8 mouse cellular contexts compared by ENCODE assay signal in the genomic region with DNA sequence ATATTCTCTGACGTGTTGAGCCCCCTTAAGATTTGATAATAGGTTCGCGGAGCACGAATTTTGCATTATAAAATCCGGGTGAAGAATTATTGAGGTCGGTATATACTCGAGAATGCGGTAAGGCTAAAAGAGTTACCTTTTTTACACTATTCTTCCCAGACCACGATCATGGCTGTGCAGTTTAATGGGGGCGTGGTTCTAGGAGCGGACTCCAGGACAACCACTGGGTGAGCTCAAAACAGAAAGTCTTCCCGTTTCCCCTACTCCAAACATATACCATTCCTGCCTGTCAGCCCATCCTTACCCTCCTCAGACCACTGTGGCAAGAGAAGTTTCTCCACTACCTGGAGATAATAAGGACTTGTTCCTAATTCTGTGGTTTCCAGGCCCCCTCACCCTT. TPM values are rescaled to one million over a fixed set of nuclear protein-coding genes. Genes with fewer than 3 reads are reported as not detected.
DNase-seq lines count a peak whose midpoint lies in the region; ATAC-seq and TF ChIP-seq lines count a peak whose summit lies in the region.

No protein-coding gene starts in this region.

- 2% methylated on average over 12 of the region's 12 CpGs for WGBS in kidney, embryonic 16.5 days
- WGBS in bone marrow, adult 2 months, result 2% methylated on average over 12 of the region's 12 CpGs
- under 1% methylated on average over 12 of the region's 12 CpGs for WGBS in hindbrain, embryonic 13.5 days
- WGBS in midbrain, embryonic 14.5 days, result 1% methylated on average over 12 of the region's 12 CpGs

- H3K4me3 ChIP-seq in kidney, embryonic 16.5 days (ENCODE audit: low read length), result peak overlapping the region; percentile 74
- H3K4me3 ChIP-seq in bone marrow, adult 2 months (replicated peaks; ENCODE audit: control insufficient read depth, low read depth, low read length), result peak overlapping the region; percentile 84
- H3K4me3 ChIP-seq in hindbrain, embryonic 13.5 days, result peak overlapping the region; percentile 55
- H3K4me3 ChIP-seq in midbrain, embryonic 14.5 days (replicated peaks; ENCODE audit: low read depth, low read length), result peak overlapping the region; percentile 63

- H3K27me3 ChIP-seq in kidney, embryonic 16.5 days (ENCODE audit: insufficient read depth, low read length), result no peaks in the 10 kb centered on the region
- 0 out of 2 replicates have a peak, but pooled peaks cover 2% of the 10 kb centered on the region for H3K27me3 ChIP-seq in hindbrain, embryonic 13.5 days
- no peaks in the 10 kb centered on the region for H3K27me3 ChIP-seq in midbrain, embryonic 14.5 days (ENCODE audit: control insufficient read depth, insufficient read depth, low read length)

- TF ChIP-seq CTCF in bone marrow, adult 2 months (IDR thresholded peaks at IDR 0.05; ENCODE audit: control insufficient read depth, insufficient read depth, low read length), result no peak

- H3K27ac ChIP-seq in kidney, embryonic 16.5 days (ENCODE audit: low read length), result no peak overlapping the region
- no peak overlapping the region for H3K27ac ChIP-seq in bone marrow, adult 2 months (ENCODE audit: control insufficient read depth, insufficient read depth, low read depth, low read length, poor library complexity)
- H3K27ac ChIP-seq in hindbrain, embryonic 13.5 days, result peak overlapping the region; percentile 62; the same call in 1 of the 2 replicates
- peak overlapping the region; percentile 46; the same call in 1 of the 2 replicates for H3K27ac ChIP-seq in midbrain, embryonic 14.5 days (replicated peaks; ENCODE audit: low read depth, low read length)

- H3K4me1 ChIP-seq in kidney, embryonic 16.5 days (ENCODE audit: insufficient read depth, low read length), result peaks cover 12% of the 10 kb centered on the region; the same call in 1 of the 2 replicates
- H3K4me1 ChIP-seq in bone marrow, adult 2 months (ENCODE audit: control insufficient read depth, insufficient read depth, low read length), result no peaks in the 10 kb centered on the region; the same call in 1 of the 2 replicates
- H3K4me1 ChIP-seq in hindbrain, embryonic 13.5 days (replicated peaks), result peaks cover 13% of the 10 kb centered on the region
- peaks cover 7% of the 10 kb centered on the region; the same call in 1 of the 2 replicates for H3K4me1 ChIP-seq in midbrain, embryonic 14.5 days (ENCODE audit: control insufficient read depth, insufficient read depth, low read length)

- DNase-seq in kidney, adult 18-20 months, result no peak
- peak; percentile 28 for DNase-seq in midbrain, embryonic 14.5 days
- DNase-seq in kidney, postnatal 10 days, result no peak
- no peak for DNase-seq in left cerebral cortex, adult 18-20 months (ENCODE audit: low spot score in 2 of 2)

- H3K36me3 ChIP-seq in kidney, embryonic 16.5 days (ENCODE audit: insufficient read depth, low read length), result peaks cover 31% of the 10 kb centered on the region
- peaks cover 36% of the 10 kb centered on the region for H3K36me3 ChIP-seq in hindbrain, embryonic 13.5 days
- peaks cover 28% of the 10 kb centered on the region for H3K36me3 ChIP-seq in midbrain, embryonic 14.5 days (ENCODE audit: control insufficient read depth, insufficient read depth, low read length)

- H3K4me2 ChIP-seq in kidney, embryonic 16.5 days (replicated peaks; ENCODE audit: low read depth, low read length), result peak overlapping the region; percentile 69
- peak overlapping the region; percentile 75 for H3K4me2 ChIP-seq in hindbrain, embryonic 13.5 days
- H3K4me2 ChIP-seq in midbrain, embryonic 14.5 days (ENCODE audit: low read length), result peak overlapping the region; percentile 85

- ATAC-seq in kidney, embryonic 16.5 days (ENCODE audit: low FRiP score, low TSS enrichment), result peak; percentile 40; the same call in 1 of the 2 replicates
- ATAC-seq in hindbrain, embryonic 13.5 days (ENCODE audit: low FRiP score), result peak; percentile 52; the same call in 1 of the 2 replicates
- peak; percentile 9; the same call in 1 of the 2 replicates for ATAC-seq in midbrain, embryonic 14.5 days (ENCODE audit: low FRiP score, low TSS enrichment)
- no peak for ATAC-seq in activated CD4-positive, CD25-positive, alpha-beta regulatory T cell, adult 4 months

- peak overlapping the region; percentile 80 for H3K9ac ChIP-seq in kidney, embryonic 16.5 days (replicated peaks; ENCODE audit: low read length)
- peak overlapping the region; percentile 80 for H3K9ac ChIP-seq in hindbrain, embryonic 13.5 days
- peak overlapping the region; percentile 66 for H3K9ac ChIP-seq in midbrain, embryonic 14.5 days (replicated peaks; ENCODE audit: low read length)

- no peak for TF ChIP-seq POLR2A in bone marrow, adult 2 months (IDR thresholded peaks at IDR 0.05; ENCODE audit: borderline replicate concordance, control insufficient read depth, low read depth, low read length)

- no peaks in the 10 kb centered on the region for H3K9me3 ChIP-seq in kidney, embryonic 16.5 days (ENCODE audit: low read length)
- H3K9me3 ChIP-seq in hindbrain, embryonic 13.5 days, result no peaks in the 10 kb centered on the region
- H3K9me3 ChIP-seq in midbrain, embryonic 14.5 days (ENCODE audit: control insufficient read depth, low read length), result no peaks in the 10 kb centered on the region

RNA-seq across cellular contexts. Expression of gene Psmb6, which starts 0.6 kb away (rescaled TPM):
- polyA plus RNA-seq in kidney, embryonic 16.5 days (2015; fragmentation: Nextera tagmentation; extraction: Ambion mirVana), result 789 and 872 TPM in 2 replicates
- 90.4 and 129 TPM in 2 replicates for polyA plus RNA-seq in bone marrow, adult 2 months (2011; ENCODE audit: insufficient read depth, insufficient read length, low replicate concordance, missing spikeins)
- polyA plus RNA-seq in hindbrain, embryonic 13.5 days (2015; fragmentation: Nextera tagmentation; extraction: Ambion mirVana), result 802 and 803 TPM in 2 replicates
- 744 and 849 TPM in 2 replicates for polyA plus RNA-seq in midbrain, embryonic 14.5 days (2014; fragmentation: Nextera tagmentation; extraction: Ambion mirVana)
- 100 to 1,000 TPM; 353 to 460 TPM for polyA plus RNA-seq in activated CD4-positive, CD25-positive, alpha-beta regulatory T cell, adult 4 months (2017; shearing (Covaris generic))
- total RNA-seq in left cerebral cortex, adult 18-20 months (2021), result 100 to 1,000 TPM; 184 to 189 TPM

RNA-seq across cellular contexts. Expression of gene Gltpd2, which starts 6.7 kb away (rescaled TPM):
- 0.51 and 0.62 TPM in 2 replicates for polyA plus RNA-seq in kidney, embryonic 16.5 days (2015; fragmentation: Nextera tagmentation; extraction: Ambion mirVana)
- not detected in 2 replicates for polyA plus RNA-seq in bone marrow, adult 2 months (2011; ENCODE audit: insufficient read depth, insufficient read length, low replicate concordance, missing spikeins)
- polyA plus RNA-seq in hindbrain, embryonic 13.5 days (2015; fragmentation: Nextera tagmentation; extraction: Ambion mirVana), result 0.25 and 0.29 TPM in 2 replicates
- 0.42 and 0.64 TPM in 2 replicates for polyA plus RNA-seq in midbrain, embryonic 14.5 days (2014; fragmentation: Nextera tagmentation; extraction: Ambion mirVana)
- not detected for polyA plus RNA-seq in activated CD4-positive, CD25-positive, alpha-beta regulatory T cell, adult 4 months (2017; shearing (Covaris generic))
- total RNA-seq in left cerebral cortex, adult 18-20 months (2021), result not detected

RNA-seq across cellular contexts. Expression of gene Gm40193, which starts 7.0 kb away (rescaled TPM):
- polyA plus RNA-seq in kidney, embryonic 16.5 days (2015; fragmentation: Nextera tagmentation; extraction: Ambion mirVana), result not detected in 2 replicates
- polyA plus RNA-seq in bone marrow, adult 2 months (2011; ENCODE audit: insufficient read depth, insufficient read length, low replicate concordance, missing spikeins), result not detected in 2 replicates
- polyA plus RNA-seq in hindbrain, embryonic 13.5 days (2015; fragmentation: Nextera tagmentation; extraction: Ambion mirVana), result not detected in 2 replicates
- polyA plus RNA-seq in midbrain, embryonic 14.5 days (2014; fragmentation: Nextera tagmentation; extraction: Ambion mirVana), result not detected in 2 replicates
- polyA plus RNA-seq in activated CD4-positive, CD25-positive, alpha-beta regulatory T cell, adult 4 months (2017; shearing (Covaris generic)), result not detected
- not detected for total RNA-seq in left cerebral cortex, adult 18-20 months (2021)

RNA-seq across cellular contexts. Expression of gene Vmo1, which starts 11.3 kb away (rescaled TPM):
- polyA plus RNA-seq in kidney, embryonic 16.5 days (2015; fragmentation: Nextera tagmentation; extraction: Ambion mirVana), result 0.37 and 0.50 TPM in 2 replicates
- polyA plus RNA-seq in bone marrow, adult 2 months (2011; ENCODE audit: insufficient read depth, insufficient read length, low replicate concordance, missing spikeins), result not detected in 2 replicates
- 0.31 TPM in 1 of 2 replicates, not detected in the other for polyA plus RNA-seq in hindbrain, embryonic 13.5 days (2015; fragmentation: Nextera tagmentation; extraction: Ambion mirVana)
- not detected in 2 replicates for polyA plus RNA-seq in midbrain, embryonic 14.5 days (2014; fragmentation: Nextera tagmentation; extraction: Ambion mirVana)
- not detected for polyA plus RNA-seq in activated CD4-positive, CD25-positive, alpha-beta regulatory T cell, adult 4 months (2017; shearing (Covaris generic))
- not detected for total RNA-seq in left cerebral cortex, adult 18-20 months (2021)

RNA-seq across cellular contexts. Expression of gene Pld2, which starts 14.1 kb away (rescaled TPM):
- 8.5 and 8.8 TPM in 2 replicates for polyA plus RNA-seq in kidney, embryonic 16.5 days (2015; fragmentation: Nextera tagmentation; extraction: Ambion mirVana)
- 1.5 and 4.0 TPM in 2 replicates for polyA plus RNA-seq in bone marrow, adult 2 months (2011; ENCODE audit: insufficient read depth, insufficient read length, low replicate concordance, missing spikeins)
- polyA plus RNA-seq in hindbrain, embryonic 13.5 days (2015; fragmentation: Nextera tagmentation; extraction: Ambion mirVana), result 9.0 and 10.1 TPM in 2 replicates
- 8.5 and 9.2 TPM in 2 replicates for polyA plus RNA-seq in midbrain, embryonic 14.5 days (2014; fragmentation: Nextera tagmentation; extraction: Ambion mirVana)
- polyA plus RNA-seq in activated CD4-positive, CD25-positive, alpha-beta regulatory T cell, adult 4 months (2017; shearing (Covaris generic)), result 1 to 10 TPM; 1.2 to 1.8 TPM
- 10 to 100 TPM; 13.3 to 15.8 TPM for total RNA-seq in left cerebral cortex, adult 18-20 months (2021)

Comparison
In these comparisons a context has a peak if more than half of its experiments do, and no peak if none do; other contexts are left out.
1. H3K27ac ChIP-seq: peak in hindbrain, embryonic 13.5 days (single experiment) and midbrain, embryonic 14.5 days (single experiment); none in kidney, embryonic 16.5 days (single experiment) and bone marrow, adult 2 months (single experiment).
2. Peak in every context shown above with its lines, with median percentiles within 50 percentile points of each other: H3K4me2 ChIP-seq, H3K4me3 ChIP-seq and H3K9ac ChIP-seq.